Mouse (Mus musculus) intestine, embryonic 15.5 days (tissue): ENCODE data around the gene Ybx1. TPM values are rescaled to one million over a fixed set of nuclear protein-coding genes. Genes with fewer than 3 reads are reported as not detected.
"Not testable (repeated sequence)": the region's sequence is repeated elsewhere in the genome, so short reads cannot be mapped to it uniquely, and the experiment has no call there.

ENCODE experiments used
- ATAC-seq: fragments of 200-750 bp; cut with Nextera tagmentation; 2 replicates; pipeline ENCODE4 v1.8.0; 2017; ENCODE audit warnings: moderate TSS enrichment, moderate library complexity
- H3K27ac ChIP-seq: fragments of 300-500 bp; sonication (generic); 2 replicates; pipeline ENCODE4 v1.5.1; 2015; ENCODE audit warnings: mild to moderate bottlenecking, inconsistent platforms
- H3K27me3 ChIP-seq: fragments of 300-500 bp; sonication (generic); replicated peaks from 2 replicates; pipeline ENCODE4 v1.6.1; 2015; ENCODE audit warnings: inconsistent platforms
- H3K36me3 ChIP-seq: fragments of 300-500 bp; sonication (generic); 2 replicates; pipeline ENCODE4 v1.6.1; 2015; ENCODE audit warnings: inconsistent platforms
- H3K4me1 ChIP-seq: fragments of 300-500 bp; sonication (generic); replicated peaks from 2 replicates; pipeline ENCODE4 v1.6.1; 2015; ENCODE audit warnings: inconsistent platforms
- H3K4me2 ChIP-seq: fragments of 300-500 bp; sonication (generic); replicated peaks from 2 replicates; pipeline ENCODE4 v1.6.1; 2015; ENCODE audit warnings: mild to moderate bottlenecking, inconsistent platforms
- H3K4me3 ChIP-seq: fragments of 300-500 bp; sonication (generic); replicated peaks from 2 replicates; pipeline ENCODE4 v1.5.1; 2015; ENCODE audit warnings: inconsistent platforms
- H3K9ac ChIP-seq: fragments of 300-500 bp; sonication (generic); 2 replicates; pipeline ENCODE4 v1.6.1; 2015; ENCODE audit warnings: inconsistent platforms
- H3K9me3 ChIP-seq: fragments of 300-500 bp; sonication (generic); 2 replicates; pipeline ENCODE4 v1.6.1; 2016; ENCODE audit warnings: inconsistent platforms
- WGBS: fragments of 180-500 bp; shearing (Covaris S2); methylation state at CpG from one replicate; pipeline ENCODE4 v1.1.7; 2015; 5-methylcytosine and 5-hydroxymethylcytosine counted together
- polyA plus RNA-seq: library from polyadenylated mRNA; unstranded; fragments of >200 nt; fragmentation: Nextera tagmentation; extraction: Ambion mirVana; gene quantifications from 2 replicates; pipeline ENCODE4 v1.2.1, GENCODE M21; 2015

Gene Ybx1
- polyA plus RNA-seq, 1 experiment from 2014 or later = 712 TPM

- Histone ChIP-seq H3K27ac (peak overlapping the region; percentile 94), H3K4me3 (peak overlapping the region; percentile 84), H3K36me3 (no peaks in the 10 kb centered on the region), H3K9me3 (no peaks in the 10 kb centered on the region), H3K4me2 (peak overlapping the region; percentile 62), H3K4me1 (0 out of 2 replicates have a peak, but pooled peaks cover 7% of the 10 kb centered on the region), H3K9ac (peak overlapping the region; percentile 79), H3K27me3 (no peaks in the 10 kb centered on the region)
- ATAC-seq = no peak
- WGBS = 6% methylated on average over 6 of the region's 6 CpGs
Observed at GRCm38 (mm10) chr4:119295134-119295453, 690 bp upstream of the Ybx1 start.

- H3K27me3 ChIP-seq = no peaks in the 10 kb centered on the region
- under 1% methylated on average over 54 of the region's 80 CpGs for WGBS
- no peaks in the 10 kb centered on the region for H3K9me3 ChIP-seq
- peak; percentile 46 for ATAC-seq
- H3K27ac ChIP-seq = peak overlapping the region; percentile 89
- H3K36me3 ChIP-seq = no peaks in the 10 kb centered on the region
- H3K4me2 ChIP-seq = peak overlapping the region; percentile 79
- peak overlapping the region; percentile 84 for H3K4me3 ChIP-seq
- peak overlapping the region; percentile 88 for H3K9ac ChIP-seq
- 0 out of 2 replicates have a peak, but pooled peaks cover 10% of the 10 kb centered on the region for H3K4me1 ChIP-seq
Observed at GRCm38 (mm10) chr4:119293574-119294258, 688 bp downstream of the Ybx1 start.

GRCm38 (mm10) chr4:119292771-119293573 lies 1.4 kb downstream of the Ybx1 start:
- Histone ChIP-seq H3K9me3 (no peaks in the 10 kb centered on the region), H3K4me1 (0 out of 2 replicates have a peak, but pooled peaks cover 10% of the 10 kb centered on the region), H3K27ac (peak overlapping the region; percentile 89), H3K9ac (peak overlapping the region; percentile 88), H3K4me2 (peak overlapping the region; percentile 79), H3K4me3 (peak overlapping the region; percentile 84), H3K27me3 (no peaks in the 10 kb centered on the region), H3K36me3 (no peaks in the 10 kb centered on the region)
- WGBS = under 1% methylated on average over 24 of the region's 24 CpGs
- ATAC-seq = no peak

GRCm38 (mm10) chr4:119291921-119292320 lies 2.5 kb downstream of the Ybx1 start:
- H3K27ac ChIP-seq = no peak overlapping the region
- no peaks in the 10 kb centered on the region for H3K9me3 ChIP-seq
- H3K4me2 ChIP-seq = peak overlapping the region; percentile 79
- no peak for ATAC-seq
- 80% methylated on average over 1 of the region's 1 CpGs for WGBS
- no peaks in the 10 kb centered on the region for H3K36me3 ChIP-seq
- peak overlapping the region; percentile 88 for H3K9ac ChIP-seq
- no peaks in the 10 kb centered on the region for H3K27me3 ChIP-seq
- H3K4me3 ChIP-seq = peak overlapping the region; percentile 84
- H3K4me1 ChIP-seq = 0 out of 2 replicates have a peak, but pooled peaks cover 10% of the 10 kb centered on the region

- ATAC-seq = peak; percentile 92
- Histone ChIP-seq H3K36me3 (peaks cover 26% of the 10 kb centered on the region), H3K27ac (peak overlapping the region; percentile 71), H3K27me3 (no peaks in the 10 kb centered on the region), H3K4me1 (0 out of 2 replicates have a peak, but pooled peaks cover 4% of the 10 kb centered on the region), H3K9me3 (no peaks in the 10 kb centered on the region), H3K9ac (no peak overlapping the region), H3K4me2 (peak overlapping the region; percentile 27), H3K4me3 (no peak overlapping the region)
- WGBS = 57% methylated on average over 2 of the region's 2 CpGs
Observed at GRCm38 (mm10) chr4:119285336-119285735, 9.1 kb downstream of the Ybx1 start.

- H3K27ac ChIP-seq = peak overlapping the region; percentile 20; the same call in 1 of the 2 replicates
- no peak overlapping the region for H3K9ac ChIP-seq
- H3K36me3 ChIP-seq = peaks cover 26% of the 10 kb centered on the region
- ATAC-seq = peak; percentile 86
- H3K27me3 ChIP-seq = no peaks in the 10 kb centered on the region
- H3K9me3 ChIP-seq = no peaks in the 10 kb centered on the region
- H3K4me2 ChIP-seq = peak overlapping the region; percentile 27
- 0 out of 2 replicates have a peak, but pooled peaks cover 4% of the 10 kb centered on the region for H3K4me1 ChIP-seq
- 65% methylated on average over 1 of the region's 1 CpGs for WGBS
- H3K4me3 ChIP-seq = no peak overlapping the region
Observed at GRCm38 (mm10) chr4:119284861-119285260, 9.5 kb downstream of the Ybx1 start.

GRCm38 (mm10) chr4:119278784-119279183 lies 15.6 kb downstream of the Ybx1 start:
- not testable (repeated sequence) for H3K4me2 ChIP-seq, H3K4me3 ChIP-seq, H3K27ac ChIP-seq, H3K9ac ChIP-seq, ATAC-seq, H3K9me3 ChIP-seq, H3K27me3 ChIP-seq, H3K4me1 ChIP-seq
- peaks cover 60% of the 10 kb centered on the region for H3K36me3 ChIP-seq
- 81% methylated on average over 15 of the region's 15 CpGs for WGBS

- 69% methylated on average over 2 of the region's 2 CpGs for WGBS
- no peak overlapping the region for H3K27ac ChIP-seq
- no peak for ATAC-seq
- H3K27me3 ChIP-seq = no peaks in the 10 kb centered on the region
- H3K4me2 ChIP-seq = no peak overlapping the region
- no peaks in the 10 kb centered on the region for H3K4me1 ChIP-seq
- peaks cover 54% of the 10 kb centered on the region for H3K36me3 ChIP-seq
- no peaks in the 10 kb centered on the region for H3K9me3 ChIP-seq
- H3K4me3 ChIP-seq = no peak overlapping the region
- no peak overlapping the region for H3K9ac ChIP-seq
Observed at GRCm38 (mm10) chr4:119275726-119276125, 18.7 kb downstream of the Ybx1 start.

- Histone ChIP-seq H3K36me3 (peaks cover 54% of the 10 kb centered on the region; the same call in 1 of the 2 replicates), H3K27me3 (no peaks in the 10 kb centered on the region), H3K9me3 (no peaks in the 10 kb centered on the region), H3K27ac (no peak overlapping the region), H3K4me3 (no peak overlapping the region), H3K4me2 (no peak overlapping the region), H3K4me1 (no peaks in the 10 kb centered on the region), H3K9ac (no peak overlapping the region)
- no peak for ATAC-seq
- WGBS = 61% methylated on average over 2 of the region's 2 CpGs
Observed at GRCm38 (mm10) chr4:119275226-119275625, 19.2 kb downstream of the Ybx1 start.

GRCm38 (mm10) chr4:119274627-119275026 lies 19.8 kb downstream of the Ybx1 start:
- Histone ChIP-seq H3K9ac (no peak overlapping the region), H3K27me3 (no peaks in the 10 kb centered on the region), H3K36me3 (peaks cover 52% of the 10 kb centered on the region; the same call in 1 of the 2 replicates), H3K4me2 (no peak overlapping the region), H3K4me3 (no peak overlapping the region), H3K4me1 (no peaks in the 10 kb centered on the region), H3K9me3 (no peaks in the 10 kb centered on the region), H3K27ac (no peak overlapping the region)
- 60% methylated on average over 1 of the region's 1 CpGs for WGBS
- 0 out of 2 replicates have a peak, but pooled peaks have one; percentile 37 for ATAC-seq

- Histone ChIP-seq H3K9me3 (no peaks in the 10 kb centered on the region), H3K36me3 (0 out of 2 replicates have a peak, but pooled peaks cover 7% of the 10 kb centered on the region), H3K4me1 (no peaks in the 10 kb centered on the region), H3K27ac (no peak overlapping the region), H3K27me3 (no peaks in the 10 kb centered on the region), H3K9ac (no peak overlapping the region), H3K4me2 (no peak overlapping the region), H3K4me3 (no peak overlapping the region)
- ATAC-seq = no peak
- WGBS = 71% methylated on average over 13 of the region's 13 CpGs
Observed at GRCm38 (mm10) chr4:119266606-119267005, 27.8 kb downstream of the Ybx1 start.

GRCm38 (mm10) chr4:119263459-119263858 lies 30.9 kb downstream of the Ybx1 start:
- Histone ChIP-seq H3K9ac (no peak overlapping the region), H3K27ac (no peak overlapping the region), H3K4me2 (no peak overlapping the region), H3K27me3 (no peaks in the 10 kb centered on the region), H3K9me3 (no peaks in the 10 kb centered on the region), H3K36me3 (no peaks in the 10 kb centered on the region), H3K4me3 (no peak overlapping the region), H3K4me1 (0 out of 2 replicates have a peak, but pooled peaks cover 2% of the 10 kb centered on the region)
- no peak for ATAC-seq
- 63% methylated on average over 3 of the region's 3 CpGs for WGBS
